Mouse (Mus musculus): ENCODE measurements around the gene Unc5c.

DNA sequence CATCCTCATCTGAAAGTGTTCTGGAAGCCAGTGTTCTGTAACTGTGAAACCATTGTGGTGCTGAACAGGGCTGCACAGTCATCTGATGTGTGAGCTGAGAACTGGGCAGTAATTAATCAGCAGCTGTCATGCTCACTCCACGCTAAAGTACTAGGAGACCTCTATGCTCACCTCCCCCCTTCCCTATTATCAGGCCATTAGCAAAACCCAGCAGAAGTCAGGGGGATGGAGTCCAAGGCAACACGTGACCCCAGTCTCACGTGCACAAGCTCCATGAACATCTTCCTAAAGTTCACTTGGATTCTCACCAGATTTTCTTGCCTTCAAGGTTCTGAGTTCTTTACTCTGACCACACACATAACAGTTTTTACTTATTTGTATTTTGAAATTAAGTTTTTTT lies 11.7 kb downstream of the Unc5c start:
- TF ChIP-seq MAFK (IDR thresholded peaks at IDR 0.05; ENCODE audit: insufficient replicate concordance, low read length): no peak
- no peak for TF ChIP-seq EP300 (IDR thresholded peaks at IDR 0.05; ENCODE audit: low read length)
- TF ChIP-seq KAT2A (IDR thresholded peaks at IDR 0.05; ENCODE audit: insufficient replicate concordance, low read length): no peak

Measured in CH12.LX (cell line).